Mouse (Mus musculus): ENCODE measurements around the gene Eef2kmt.

- TF ChIP-seq CTCF (IDR thresholded peaks at IDR 0.05; ENCODE audit: insufficient read depth, low read length) (no peak), POLR2A (IDR thresholded peaks at IDR 0.05; ENCODE audit: borderline replicate concordance, extremely low read depth, low read depth, low read length) (no peak)
Measured at GRCm38 (mm10) chr16:5271411-5272035, 15.7 kb upstream of the Eef2kmt start.

All from lung, adult 2 months (tissue).